Mouse (Mus musculus): ENCODE measurements around the gene Ddx60.
A peak's percentile ranks its signal among the peaks of the same experiment; 100 is the strongest.
"Not testable (repeated sequence)": the region's sequence is repeated elsewhere in the genome, so short reads cannot be mapped to it uniquely, and the experiment has no call there.

The Ddx60 gene

GRCm38 (mm10) chr8:61927777-61928494 lies at the start of gene Ddx60:
TSS of gene Ddx60 (plus strand) at chr8:61928087.
- peak; percentile 1 for DNase-seq (ENCODE audit: low read depth)

DNA sequence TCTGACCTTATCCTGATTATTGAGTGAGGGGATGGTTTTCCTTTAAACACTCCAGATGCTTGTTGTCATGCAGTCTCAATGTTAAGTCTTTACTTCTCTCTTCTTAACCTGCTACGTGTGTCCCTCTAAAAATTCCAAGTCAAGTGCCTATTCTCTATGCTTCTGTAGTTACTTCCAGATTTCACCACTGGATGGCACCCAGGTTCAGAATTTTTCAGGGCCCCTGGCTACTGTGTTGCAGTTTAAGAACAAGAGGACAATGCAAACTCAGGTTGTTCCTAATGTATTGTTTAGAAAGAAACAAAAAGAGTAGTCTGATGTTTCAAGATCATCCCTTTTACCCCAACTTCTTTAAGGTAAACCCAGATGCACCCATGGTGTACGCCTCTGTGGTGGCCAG lies 33.8 kb upstream of the Ddx60 start:
- DNase-seq (ENCODE audit: low read depth) = no peak

GRCm38 (mm10) chr8:61896742-61897141 lies 31.1 kb upstream of the Ddx60 start:
- DNase-seq (ENCODE audit: low read depth) = no peak

- DNase-seq (ENCODE audit: low read depth) = no peak
Measured at GRCm38 (mm10) chr8:61897402-61897801, 30.5 kb upstream of the Ddx60 start.

GRCm38 (mm10) chr8:61901028-61901717 lies 26.7 kb upstream of the Ddx60 start:
- DNase-seq (ENCODE audit: low read depth) = no peak

GRCm38 (mm10) chr8:61902521-61902920 lies 25.4 kb upstream of the Ddx60 start, which contains the start of gene Palld:
TSS of gene Palld (minus strand) at chr8:61902690.
- DNase-seq (ENCODE audit: low read depth) = no peak

DNA sequence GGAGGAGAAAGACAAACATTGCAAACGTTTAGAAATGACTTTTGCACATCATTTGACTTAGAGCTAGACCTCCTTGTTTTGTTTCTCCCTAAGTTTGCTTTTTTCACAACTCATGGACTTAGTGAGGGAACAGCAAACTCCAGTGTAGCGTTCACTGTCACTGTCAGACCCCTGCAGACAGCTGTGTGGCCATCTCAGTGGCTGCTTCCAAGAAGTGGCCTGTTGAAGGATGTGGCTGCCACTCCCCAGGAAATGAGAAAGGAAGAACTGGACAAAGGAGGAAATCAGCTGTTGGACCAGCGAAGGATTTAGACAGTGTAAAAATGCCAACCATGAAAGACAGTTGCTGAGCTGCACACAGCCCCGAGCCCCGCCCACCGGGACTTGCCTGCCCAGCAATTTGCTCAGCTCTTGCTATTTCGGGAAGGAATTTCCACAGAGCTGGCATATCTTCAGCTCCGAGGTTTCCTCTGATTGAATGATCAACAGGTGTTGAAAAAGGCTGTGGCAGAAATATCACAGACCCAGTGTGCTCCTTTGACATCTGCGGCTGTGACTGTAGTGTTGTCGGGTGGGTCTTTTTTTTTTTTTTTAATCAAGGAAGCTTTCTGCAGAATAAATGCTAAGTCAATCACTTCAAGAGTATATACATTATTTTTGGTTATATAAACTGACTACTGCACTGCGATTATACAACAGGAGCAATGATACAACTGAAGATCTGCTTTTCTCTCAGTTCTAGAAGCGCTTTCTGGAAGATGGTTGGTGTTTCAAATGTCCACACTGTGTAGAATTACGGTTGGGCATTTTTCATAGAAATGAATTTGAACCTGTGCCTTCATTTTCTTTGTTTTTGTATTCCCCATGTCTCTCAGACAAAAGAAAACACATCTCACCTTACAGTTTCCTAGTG lies 19.3 kb upstream of the Ddx60 start:
- no peak for DNase-seq (ENCODE audit: low read depth)

GRCm38 (mm10) chr8:61909313-61909712 lies 18.6 kb upstream of the Ddx60 start:
- no peak for DNase-seq (ENCODE audit: low read depth)

DNA sequence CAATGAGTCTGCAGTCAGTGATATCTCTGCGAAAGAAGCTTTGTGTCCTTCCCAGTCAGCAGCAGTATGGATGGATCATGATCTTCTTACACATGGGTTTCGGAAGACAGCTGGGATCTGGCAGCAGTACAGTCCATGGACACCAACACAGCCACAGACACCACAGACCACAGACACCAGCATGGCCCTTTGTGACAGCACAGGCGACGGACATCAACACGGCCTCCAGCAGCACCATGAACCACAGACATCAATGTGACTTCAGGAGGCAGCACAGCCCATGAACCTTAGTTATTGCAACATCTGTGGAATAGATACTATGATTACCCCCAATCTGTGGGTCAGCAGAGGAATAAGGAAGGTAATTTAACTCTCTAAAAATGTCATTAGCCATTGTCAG lies 15.1 kb upstream of the Ddx60 start:
- no peak for DNase-seq (ENCODE audit: low read depth)

- no peak for DNase-seq (ENCODE audit: low read depth)
Measured at GRCm38 (mm10) chr8:61913957-61914356, 13.9 kb upstream of the Ddx60 start.

DNA sequence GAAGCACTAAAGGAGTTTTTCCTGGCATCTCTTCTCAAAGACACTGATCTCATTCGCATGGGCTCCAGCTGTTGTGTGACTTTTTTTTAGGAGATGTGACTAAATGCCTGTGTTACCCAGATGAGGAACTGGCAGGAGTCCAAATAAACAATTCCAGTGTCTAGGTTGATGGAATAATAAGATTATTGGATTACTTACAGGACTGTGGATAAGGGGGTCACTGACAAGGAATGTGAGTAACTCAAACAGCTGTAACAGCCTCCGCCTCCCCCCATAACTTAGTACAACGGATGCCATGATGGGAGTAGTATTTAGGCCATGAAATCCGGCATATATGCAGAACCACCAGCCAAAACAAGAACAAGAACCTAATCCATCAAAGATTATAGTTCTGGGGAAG lies 10.6 kb upstream of the Ddx60 start:
- no peak for DNase-seq (ENCODE audit: low read depth)

DNA sequence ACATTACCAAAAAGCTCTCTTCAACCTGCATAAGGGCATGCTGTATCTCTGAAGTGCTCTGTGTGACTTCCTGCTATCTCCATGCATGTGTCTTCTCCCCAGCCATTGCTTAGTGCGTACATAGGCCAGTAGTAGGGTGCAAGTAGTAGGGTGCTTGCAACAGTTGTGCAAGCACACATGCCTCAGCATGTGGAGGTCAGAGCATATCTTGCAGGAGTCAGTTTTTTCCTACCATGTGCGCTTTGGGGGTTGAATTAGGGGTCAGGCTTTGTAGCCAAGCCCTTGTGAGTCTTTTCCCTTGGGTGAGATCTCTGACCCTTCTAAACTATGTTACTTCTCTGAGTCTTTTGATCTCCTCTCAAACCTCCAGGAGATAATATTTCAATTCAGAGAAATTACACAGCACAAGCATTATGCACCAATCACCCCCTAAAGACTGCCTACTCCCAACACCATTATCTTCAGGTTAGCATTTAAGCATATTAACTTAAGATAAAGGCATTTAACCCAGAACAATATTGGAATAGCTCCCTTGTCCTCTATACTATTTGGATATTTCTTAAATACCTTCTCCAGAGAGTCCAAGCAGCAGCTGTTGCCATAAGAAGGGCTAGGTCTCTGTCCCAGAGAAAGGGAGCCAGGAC lies 8.6 kb upstream of the Ddx60 start:
- DNase-seq (ENCODE audit: low read depth) = no peak

DNA sequence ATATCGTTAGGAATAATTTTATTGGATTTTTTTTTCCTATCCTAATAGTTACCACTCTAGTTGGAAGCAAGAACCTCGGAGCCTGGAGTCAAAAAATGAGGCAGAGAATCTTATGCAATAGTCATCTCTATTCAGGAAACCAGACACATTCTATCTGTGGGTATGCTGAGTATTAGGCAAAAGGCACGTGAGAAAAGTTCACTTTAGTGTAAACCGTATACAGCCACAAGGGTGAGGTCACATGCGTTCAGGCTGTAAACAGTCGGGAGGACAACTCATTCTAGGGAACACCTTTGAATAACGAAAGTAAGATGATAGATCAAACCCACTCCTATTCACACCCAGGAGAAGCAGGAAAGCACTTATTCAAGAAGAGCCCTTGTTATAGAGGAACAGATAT lies 7.5 kb upstream of the Ddx60 start:
- DNase-seq (ENCODE audit: low read depth) = no peak

GRCm38 (mm10) chr8:61921454-61922054 lies 6.3 kb upstream of the Ddx60 start:
- no peak for DNase-seq (ENCODE audit: low read depth)

DNA sequence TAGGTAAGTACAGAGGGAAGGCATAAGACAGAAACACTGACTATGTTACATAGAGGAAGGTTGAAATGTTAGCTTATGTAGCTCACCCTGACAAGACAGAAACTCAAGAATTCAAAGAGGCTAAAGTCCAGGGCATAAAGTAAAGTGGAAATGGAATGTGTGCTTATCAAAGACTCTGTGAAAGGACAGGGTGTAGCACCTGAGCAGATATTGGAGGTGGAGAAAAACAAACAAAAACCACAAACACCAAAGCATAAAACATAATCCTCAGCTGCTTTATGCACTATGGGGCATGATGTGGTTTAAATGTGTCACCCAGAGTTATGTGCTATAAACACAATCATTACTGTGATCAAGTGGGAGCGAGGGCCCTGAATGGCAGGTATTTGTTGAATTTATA lies 3.4 kb upstream of the Ddx60 start:
- no peak for DNase-seq (ENCODE audit: low read depth)

DNA sequence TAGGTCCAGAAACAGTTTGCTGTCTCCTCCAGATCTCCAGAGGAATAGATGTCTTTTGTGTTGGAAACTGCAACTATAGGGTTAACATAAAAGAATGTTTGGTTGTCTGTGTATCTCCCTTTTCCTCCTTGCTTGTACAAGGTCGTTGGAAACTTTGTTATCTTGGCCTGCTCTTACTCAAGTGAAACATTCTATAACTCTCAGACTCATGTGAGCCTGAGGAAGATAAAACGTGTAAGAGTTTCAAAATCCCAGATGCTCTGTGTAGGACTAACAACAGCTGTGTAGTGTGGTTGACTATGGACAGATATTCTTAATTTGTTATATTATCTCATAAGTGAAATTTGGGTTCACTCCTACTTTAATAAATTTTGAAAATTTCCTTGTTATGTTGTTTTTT lies 5.4 kb downstream of the Ddx60 start:
- DNase-seq (ENCODE audit: low read depth) = no peak

GRCm38 (mm10) chr8:61937576-61937975 lies 9.7 kb downstream of the Ddx60 start:
- no peak for DNase-seq (ENCODE audit: low read depth)

GRCm38 (mm10) chr8:61964591-61965375 lies 36.9 kb downstream of the Ddx60 start:
- DNase-seq (ENCODE audit: low read depth) = not testable (repeated sequence)

GRCm38 (mm10) chr8:61969581-61969980 lies 41.7 kb downstream of the Ddx60 start:
- no peak for DNase-seq (ENCODE audit: low read depth)

- no peak for DNase-seq (ENCODE audit: low read depth)
Measured at GRCm38 (mm10) chr8:61984941-61985340, 57.1 kb downstream of the Ddx60 start.

All from c-Kit-positive CD71-positive TER-119-negative erythroid progenitor cells, embryonic 14.5 days (primary cell).